Mouse (Mus musculus) kidney, adult 2 months (tissue): Measurements from ENCODE around the gene Med18.

Experiments used
- CTCF ChIP-seq: fragments of 200-500 bp; conservative IDR thresholded peaks from 2 replicates; pipeline ENCODE4 v1.5.1; 2011; ENCODE audit warnings: low read depth, mild to moderate bottlenecking, control low read depth, low read length, moderate library complexity, mixed read lengths; ENCODE audit not compliant: insufficient read depth, insufficient read length
- POLR2A ChIP-seq: fragments of 200-500 bp; IDR thresholded peaks from one replicate; pipeline ENCODE4 v1.6.1; 2011; ENCODE audit warnings: low read depth, low read length, control low read depth

GRCm38 (mm10) chr4:132427493-132427892, 36.2 kb downstream of the Med18 start:
- TF ChIP-seq CTCF (no peak), POLR2A (no peak)
